Mouse (Mus musculus) heart, postnatal 0 days (tissue): Measurements from ENCODE around the gene Rgs9bp.

Experiments
- CTCF ChIP-seq: IDR thresholded peaks from 2 replicates; pipeline ENCODE4 v1.5.1; 2016; ENCODE audit warnings: antibody characterized with exemption, control low read depth, low read depth
- EP300 ChIP-seq: IDR thresholded peaks from 2 replicates; pipeline ENCODE4 v1.6.1; 2016; ENCODE audit warnings: antibody characterized with exemption, low read depth

DNA sequence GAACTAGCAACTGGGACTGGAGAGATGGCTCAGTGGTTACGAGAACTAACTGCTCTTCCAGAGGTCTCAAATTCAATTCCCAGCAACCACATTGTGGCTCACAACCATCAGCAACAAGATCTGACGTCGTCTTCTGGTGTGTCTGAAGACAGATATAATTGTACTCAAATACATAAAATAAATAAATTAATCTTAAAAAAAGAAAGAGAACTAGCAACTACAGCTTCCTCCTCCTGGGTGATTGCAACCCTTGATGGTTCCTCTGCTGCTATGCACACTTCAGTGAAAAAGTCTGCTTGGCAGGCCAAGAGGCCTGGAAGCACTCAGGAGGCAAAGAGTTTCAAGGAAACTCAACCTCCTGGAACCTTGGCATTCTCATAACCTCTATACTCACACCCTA is 55.4 kb downstream of the Rgs9bp start:
- TF ChIP-seq CTCF (no peak), EP300 (no peak)
